Mouse (Mus musculus) monocyte, adult 5-6 weeks (primary cell): ENCODE measurements at regions not wholly inside any gene's neighbourhood (a gene's known extent, or its start where the extent isn't known, plus 50 kb on each side); places are given as distances from the start of the nearest gene placed in this dataset.
A peak's percentile ranks its signal among the peaks of the same experiment; 100 is the strongest.
"Not testable (repeated sequence)": the region's sequence is repeated elsewhere in the genome, so short reads cannot be mapped to it uniquely, and the experiment has no call there.

Experiments used
- ATAC-seq: fragments of 153-309, 156-312 bp; replicated peaks from 2 replicates; pipeline ENCODE4 v1.8.0; 2017; ENCODE audit warnings: mild to moderate bottlenecking; ENCODE audit not compliant: low TSS enrichment, insufficient number of reproducible peaks, severe bottlenecking, poor library complexity, low FRiP score

- no peak for ATAC-seq
Observed at GRCm38 (mm10) chr5:148787270-148787669, 141.8 kb downstream of the Katnal1 start.

DNA sequence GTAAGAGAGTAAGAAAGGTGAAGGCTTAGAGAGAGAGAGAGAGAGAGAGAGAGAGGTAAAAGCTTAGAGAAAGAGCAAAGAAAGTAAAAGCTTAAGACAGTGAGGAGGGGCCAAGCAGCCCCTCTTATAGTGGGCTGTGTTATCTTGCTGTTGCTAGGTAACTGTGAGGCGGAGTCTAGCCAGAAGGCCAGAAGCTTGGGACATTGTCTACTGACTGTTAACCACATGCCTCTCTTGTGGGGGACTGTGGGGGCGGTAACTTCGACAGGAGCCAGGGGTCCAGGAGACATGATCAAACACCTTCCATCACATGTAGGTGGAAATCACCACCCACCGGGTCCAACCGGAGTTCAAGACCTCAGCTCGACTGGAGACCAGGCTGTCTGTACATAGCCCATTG is 148.0 kb downstream of the Katnal1 start:
- not testable (repeated sequence) for ATAC-seq

DNA sequence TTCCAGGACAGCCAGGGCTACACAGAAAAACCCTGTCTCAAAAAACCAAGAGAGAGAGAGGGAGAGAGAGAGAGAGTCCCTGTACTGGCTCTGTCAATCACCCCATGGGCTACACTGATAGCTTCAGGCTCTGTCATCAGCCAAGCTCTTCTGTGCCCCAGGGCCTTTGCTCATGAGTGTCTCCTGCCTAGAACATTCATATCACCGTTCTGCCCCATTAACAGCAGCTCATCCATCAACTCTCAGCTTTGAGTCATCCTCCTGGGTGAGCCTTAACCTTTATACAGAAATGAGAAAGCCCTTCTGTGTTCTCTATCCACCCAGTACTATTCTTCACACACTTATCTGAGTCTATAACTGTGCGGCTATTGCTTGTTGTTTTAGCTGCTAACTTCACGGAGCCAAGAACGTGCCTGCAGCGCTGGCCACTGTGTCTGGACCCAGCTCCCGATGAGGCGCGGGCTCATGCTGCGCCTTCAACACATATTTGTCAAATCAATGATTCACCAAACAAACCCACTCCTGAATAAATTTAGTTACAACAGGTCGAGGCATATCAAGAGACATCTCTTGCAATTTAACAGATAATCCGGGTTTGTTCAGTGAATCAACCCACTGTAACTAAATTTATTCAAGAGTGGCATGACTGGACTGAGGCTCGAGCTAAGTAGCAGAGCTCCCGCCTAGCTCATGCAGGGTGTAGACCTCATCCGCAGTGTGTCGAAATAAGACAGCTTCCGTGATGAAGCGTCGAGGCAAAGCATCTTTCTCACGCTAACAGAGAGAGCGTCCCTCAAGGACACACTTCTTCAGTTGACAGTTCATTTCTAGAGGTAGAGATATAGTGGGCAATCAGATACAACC is 152.1 kb downstream of the Katnal1 start:
- no peak for ATAC-seq

DNA sequence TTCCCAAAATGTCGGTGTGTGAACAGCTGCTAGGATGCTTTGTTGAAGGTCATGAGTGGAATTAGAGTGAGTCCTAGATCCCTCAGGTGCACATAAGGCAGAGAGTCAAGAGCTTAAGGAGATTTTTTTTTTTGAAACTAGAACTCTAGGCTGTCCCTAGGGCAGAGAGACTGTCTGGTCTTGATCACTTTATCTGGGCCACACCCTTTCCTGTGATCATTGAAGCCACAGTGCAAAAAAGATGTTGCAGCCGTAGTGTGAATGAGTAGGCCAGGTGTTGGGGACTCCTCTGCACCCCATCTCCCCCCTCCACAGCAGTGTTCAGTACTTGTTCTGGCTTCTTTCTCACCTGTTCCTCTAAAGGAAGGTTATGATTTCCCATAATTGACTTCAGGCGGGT is 153.9 kb downstream of the Katnal1 start:
- ATAC-seq, result no peak

- no peak for ATAC-seq
Observed at GRCm38 (mm10) chr5:148774446-148774845, 154.7 kb downstream of the Katnal1 start.

- peak; percentile 86 for ATAC-seq
Observed at GRCm38 (mm10) chr5:148769452-148769851, 159.7 kb downstream of the Katnal1 start.

GRCm38 (mm10) chr5:148768346-148768745 is 160.8 kb downstream of the Katnal1 start:
- no peak for ATAC-seq

DNA sequence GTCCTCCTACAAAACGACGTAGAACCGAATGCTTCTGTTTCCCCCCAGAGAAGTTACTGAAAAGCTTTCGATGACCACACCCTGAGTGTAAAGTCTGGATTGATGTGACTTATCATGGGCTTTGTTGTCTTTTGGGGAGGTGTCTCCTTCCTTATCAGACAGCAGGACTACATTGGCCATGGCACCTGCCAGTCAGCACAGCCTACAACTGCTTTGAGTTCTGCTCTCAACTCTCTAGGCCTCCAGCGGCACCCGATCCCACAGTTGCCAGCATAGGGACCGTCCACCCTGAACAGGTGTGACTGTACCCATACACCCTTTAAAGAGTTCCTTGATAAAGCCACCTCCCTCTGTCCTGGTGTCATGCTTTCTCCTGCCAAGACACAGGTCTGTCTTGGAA is 163.1 kb downstream of the Katnal1 start:
- no peak for ATAC-seq

DNA sequence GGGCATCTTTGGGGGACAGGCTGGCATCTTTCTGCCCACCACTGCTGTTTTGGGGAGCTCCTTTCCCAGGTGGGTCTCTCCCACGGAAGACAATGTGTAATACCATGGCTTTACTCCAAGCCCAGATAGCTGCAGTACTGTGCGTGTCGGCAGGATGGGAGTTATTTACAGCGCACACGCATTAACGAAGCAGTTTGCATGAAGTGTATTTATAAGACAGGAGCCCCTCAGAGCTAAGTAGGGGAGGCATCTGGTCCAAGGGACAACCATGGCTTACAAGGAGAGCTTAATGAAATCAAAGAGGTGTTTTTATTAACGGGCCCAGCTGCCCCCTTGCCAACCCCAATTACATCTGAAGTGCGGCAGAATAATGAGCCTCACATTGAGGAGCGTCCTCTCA is 169.0 kb downstream of the Katnal1 start:
- no peak for ATAC-seq

DNA sequence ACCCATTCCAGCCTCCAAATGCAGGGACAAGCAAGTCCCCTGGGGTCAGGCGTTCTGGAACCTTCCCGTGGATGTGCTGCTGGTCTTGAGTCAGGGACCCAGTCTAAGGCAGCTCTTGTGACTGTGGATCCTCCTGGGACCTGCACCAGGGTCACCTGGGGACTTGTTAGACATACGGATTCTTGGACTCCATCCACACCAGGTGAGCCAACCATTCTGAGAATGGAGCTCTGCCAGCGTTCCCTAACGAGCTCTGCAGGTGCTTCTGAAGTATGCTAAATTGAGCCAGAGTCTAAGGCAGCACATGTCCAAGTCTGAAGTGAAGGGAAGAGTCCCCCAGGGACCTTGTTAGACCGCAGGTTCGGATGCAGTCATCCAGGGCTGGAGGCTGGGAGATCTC is 170.3 kb downstream of the Katnal1 start:
- ATAC-seq, result no peak

- ATAC-seq, result no peak
Observed at GRCm38 (mm10) chr5:148757715-148758114, 171.4 kb downstream of the Katnal1 start.

GRCm38 (mm10) chr5:148757236-148757635 is 171.9 kb downstream of the Katnal1 start:
- no peak for ATAC-seq

- no peak for ATAC-seq
Observed at GRCm38 (mm10) chr5:148756246-148756930, 172.7 kb downstream of the Katnal1 start.

DNA sequence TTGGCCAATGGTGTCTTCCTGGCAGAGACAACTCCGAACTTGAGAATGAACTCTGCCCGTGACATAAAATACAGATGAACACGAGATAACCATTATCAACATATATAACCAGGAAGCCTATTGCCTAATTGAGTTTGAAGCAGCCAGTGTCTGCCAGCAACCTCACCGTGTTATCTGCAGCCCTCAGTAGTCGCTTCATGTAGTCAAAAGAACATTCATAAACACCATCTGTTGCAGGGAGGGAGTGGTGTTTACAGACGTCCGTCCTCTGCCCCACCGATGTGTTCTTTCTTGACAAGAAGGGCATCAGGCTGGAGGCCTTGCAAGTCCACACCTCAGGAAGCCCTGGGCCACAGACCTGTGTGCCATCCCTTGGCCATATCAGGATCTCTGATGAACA is 173.3 kb downstream of the Katnal1 start:
- ATAC-seq, result no peak

- ATAC-seq, result no peak
Observed at GRCm38 (mm10) chr5:148754896-148755295, 174.2 kb downstream of the Katnal1 start.

GRCm38 (mm10) chr5:148754363-148754762 is 174.8 kb downstream of the Katnal1 start:
- ATAC-seq, result no peak

- no peak for ATAC-seq
Observed at GRCm38 (mm10) chr5:148753457-148753856, 175.7 kb downstream of the Katnal1 start.

DNA sequence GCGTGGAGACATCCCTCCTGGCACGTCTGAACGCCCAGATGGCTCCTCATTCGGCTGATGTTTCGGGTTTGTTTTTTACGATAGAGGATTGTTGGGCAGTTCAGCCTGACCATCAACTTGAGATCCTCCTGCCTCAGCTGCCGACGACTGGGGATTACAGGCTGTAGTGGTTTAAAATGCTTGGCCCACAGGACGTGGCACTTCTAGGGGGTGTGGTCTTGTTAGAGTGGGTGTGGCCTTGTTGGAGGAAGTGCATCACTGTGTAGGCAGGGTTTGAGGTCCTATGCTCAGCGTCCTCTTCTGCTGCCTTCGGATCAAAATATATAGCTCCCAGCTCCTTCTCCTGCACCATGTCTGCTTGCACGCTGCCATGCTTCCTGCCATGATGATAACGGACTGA is 177.1 kb downstream of the Katnal1 start:
- ATAC-seq, result no peak

DNA sequence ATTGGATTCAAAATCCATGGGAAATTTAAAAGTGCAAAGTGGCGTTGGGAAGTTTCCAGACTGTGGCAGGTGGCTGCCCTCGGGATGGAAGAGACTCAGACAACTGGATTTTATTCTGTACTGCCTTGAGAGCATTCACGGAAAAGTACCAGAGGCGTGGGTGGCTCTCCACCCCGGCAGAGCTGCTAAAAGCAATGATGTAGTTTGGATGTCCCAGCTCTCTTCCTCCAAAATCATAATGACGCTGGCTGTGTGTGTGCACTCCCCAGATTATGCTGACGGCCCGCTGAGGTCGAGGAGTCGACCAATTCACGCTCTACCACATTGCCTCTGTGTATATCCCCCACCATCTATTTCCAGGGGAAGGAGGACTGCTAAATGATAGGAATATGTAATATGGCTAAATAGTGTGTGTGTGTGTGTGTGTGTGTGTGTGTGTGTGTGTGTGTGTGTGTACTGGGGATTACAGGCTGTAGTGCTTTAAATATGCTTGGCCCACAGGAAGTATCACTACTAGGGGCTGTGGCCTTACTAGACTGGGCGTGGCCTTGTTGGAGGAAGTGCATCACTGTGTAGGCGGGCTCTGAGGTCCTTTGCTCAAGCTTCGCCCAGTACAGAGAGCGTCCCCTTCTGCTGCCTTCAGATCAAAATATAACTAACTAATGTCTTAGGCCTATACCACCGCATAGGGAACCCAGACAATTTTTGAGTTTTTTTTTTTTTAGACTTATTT is 179.0 kb downstream of the Katnal1 start:
- ATAC-seq, result no peak
